Mouse (Mus musculus) urinary bladder, postnatal 36 days (tissue): Measurements from ENCODE around the gene Isca2.

Experiments used
- DNase-seq, 2 experiments: peaks; one replicate each; pipeline ENCODE4 v3.0.0; 2022; ENCODE audit warnings: low spot score in 2 of 2, mixed read lengths in 1 of 2

Isca2 gene

GRCm38 (mm10) chr12:84771981-84772520 lies 1.0 kb upstream of the Isca2 start:
- no peak for DNase-seq

- DNase-seq: no peak
These were observed 425 bp downstream of the Isca2 start for GRCm38 (mm10) chr12:84773476-84773875.

GRCm38 (mm10) chr12:84774376-84774775 lies 1.3 kb downstream of the Isca2 start:
- DNase-seq: peak in 1 of 2 experiments; percentile 26

GRCm38 (mm10) chr12:84776229-84776628 lies 3.2 kb downstream of the Isca2 start:
- DNase-seq: no peak

GRCm38 (mm10) chr12:84784604-84785381 lies 11.7 kb downstream of the Isca2 start:
- DNase-seq: peak; percentile 84 to 89

GRCm38 (mm10) chr12:84786091-84786490 lies 13.0 kb downstream of the Isca2 start:
- DNase-seq: no peak

- DNase-seq: no peak
These were observed 17.8 kb downstream of the Isca2 start for GRCm38 (mm10) chr12:84790853-84791252.

- DNase-seq: no peak
These were observed 19.6 kb downstream of the Isca2 start for GRCm38 (mm10) chr12:84792629-84793028.

- no peak for DNase-seq
These were observed 21.6 kb downstream of the Isca2 start for GRCm38 (mm10) chr12:84794647-84795046.

GRCm38 (mm10) chr12:84799086-84799485 lies 26.0 kb downstream of the Isca2 start:
- no peak for DNase-seq

- no peak for DNase-seq
These were observed 27.4 kb downstream of the Isca2 start for GRCm38 (mm10) chr12:84800419-84800818.

GRCm38 (mm10) chr12:84801532-84802110 lies 28.6 kb downstream of the Isca2 start:
- DNase-seq: no peak

- no peak for DNase-seq
These were observed 29.6 kb downstream of the Isca2 start for GRCm38 (mm10) chr12:84802625-84803024.

GRCm38 (mm10) chr12:84805228-84805842 lies 32.3 kb downstream of the Isca2 start:
- DNase-seq: no peak

- DNase-seq: no peak
These were observed 33.0 kb downstream of the Isca2 start for GRCm38 (mm10) chr12:84806010-84806409.

GRCm38 (mm10) chr12:84806726-84807125 lies 33.7 kb downstream of the Isca2 start:
- DNase-seq: no peak

- no peak for DNase-seq
These were observed 34.3 kb downstream of the Isca2 start for GRCm38 (mm10) chr12:84807351-84807750.

GRCm38 (mm10) chr12:84809033-84809432 lies 36.0 kb downstream of the Isca2 start:
- DNase-seq: no peak

- DNase-seq: no peak
These were observed 37.8 kb downstream of the Isca2 start for GRCm38 (mm10) chr12:84810810-84811209.

- no peak for DNase-seq
These were observed 38.5 kb downstream of the Isca2 start for GRCm38 (mm10) chr12:84811510-84811909.

GRCm38 (mm10) chr12:84812004-84812403 lies 39.0 kb downstream of the Isca2 start:
- DNase-seq: no peak

GRCm38 (mm10) chr12:84813773-84814172 lies 40.7 kb downstream of the Isca2 start:
- no peak for DNase-seq
